Mouse (Mus musculus) midbrain, embryonic 10.5 days (tissue): ENCODE measurements around the gene Gm1043. TPM values are rescaled to one million over a fixed set of nuclear protein-coding genes. Genes with fewer than 3 reads are reported as not detected.

Source experiments
- DNase-seq: peaks from one replicate; pipeline ENCODE4 v3.0.0-alpha.2; 2017; ENCODE audit warnings: low spot score
- H3K27ac ChIP-seq: fragments of 300-500 bp; sonication (generic); replicated peaks from 2 replicates; pipeline ENCODE4 v1.5.1; 2016; ENCODE audit warnings: mild to moderate bottlenecking
- H3K27me3 ChIP-seq: fragments of 300-500 bp; sonication (generic); 2 replicates; pipeline ENCODE4 v1.6.1; 2016; ENCODE audit warnings: low read depth, mild to moderate bottlenecking; ENCODE audit not compliant: poor library complexity, severe bottlenecking
- H3K36me3 ChIP-seq: fragments of 300-500 bp; sonication (generic); 2 replicates; pipeline ENCODE4 v1.6.1; 2016; ENCODE audit warnings: mild to moderate bottlenecking, moderate library complexity
- H3K4me1 ChIP-seq: fragments of 300-500 bp; sonication (generic); 2 replicates; pipeline ENCODE4 v1.6.1; 2016
- H3K4me3 ChIP-seq: fragments of 300-500 bp; sonication (generic); 2 replicates; pipeline ENCODE4 v1.5.1; 2016; ENCODE audit warnings: mild to moderate bottlenecking, moderate library complexity
- H3K9me3 ChIP-seq: fragments of 300-500 bp; sonication (generic); replicated peaks from 2 replicates; pipeline ENCODE4 v1.6.1; 2016; ENCODE audit warnings: mild to moderate bottlenecking
- WGBS: fragments of 180-500 bp; shearing (Covaris S2); methylation state at CpG from one replicate; pipeline ENCODE4 v1.1.7; 2016; 5-methylcytosine and 5-hydroxymethylcytosine counted together
- polyA plus RNA-seq: library from polyadenylated mRNA; unstranded; fragments of >200 nt; fragmentation: Nextera tagmentation; extraction: Ambion mirVana; gene quantifications from 2 replicates; pipeline ENCODE4 v1.2.1, GENCODE M21; 2016

The Gm1043 gene
- polyA plus RNA-seq, 1 experiment from 2014 or later = 0.01 TPM

- Histone ChIP-seq H3K27ac (no peak overlapping the region), H3K4me3 (no peak overlapping the region), H3K27me3 (no peaks in the 10 kb centered on the region), H3K36me3 (no peaks in the 10 kb centered on the region), H3K4me1 (peaks cover 12% of the 10 kb centered on the region), H3K9me3 (no peaks in the 10 kb centered on the region)
- 96% methylated on average over 1 of the region's 1 CpGs for WGBS
- DNase-seq = no peak
Measured at GRCm38 (mm10) chr5:37225708-37226107, 140.5 kb downstream of the Gm1043 start.

DNA sequence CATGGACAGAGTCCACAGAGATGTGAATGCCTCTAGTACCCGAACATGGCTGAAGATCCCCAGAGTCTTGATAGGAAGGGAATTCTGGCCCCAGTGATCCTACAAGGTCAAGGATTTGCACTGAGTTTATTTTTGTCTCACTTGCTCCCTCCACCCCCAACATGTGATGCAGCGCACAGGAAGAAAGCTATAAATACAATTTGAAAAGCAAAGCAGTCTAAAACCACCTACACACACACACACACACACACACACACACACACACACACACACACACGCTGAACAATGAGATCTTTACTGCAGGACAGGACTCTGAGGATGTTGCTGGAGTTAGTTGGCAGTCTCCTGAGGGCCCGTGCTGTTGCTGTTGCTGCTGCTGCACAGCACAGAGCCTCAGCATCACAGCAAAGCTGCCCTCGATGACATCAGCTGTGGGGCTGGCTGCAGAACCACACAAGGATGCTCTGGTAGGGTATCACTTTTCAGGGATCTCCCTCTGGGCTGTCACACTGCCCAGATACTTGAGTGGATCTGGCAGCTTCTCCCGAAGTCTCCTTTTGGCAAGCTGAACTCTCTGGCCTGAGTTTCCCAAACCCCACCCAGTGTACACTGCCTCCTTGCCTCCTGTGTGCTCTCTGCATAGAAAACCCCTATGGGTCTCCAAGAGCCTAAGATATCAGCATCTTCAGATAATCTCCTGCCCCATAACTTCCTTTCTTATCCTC is 142.9 kb downstream of the Gm1043 start:
- no peak overlapping the region for H3K4me3 ChIP-seq
- H3K27ac ChIP-seq = no peak overlapping the region
- no peaks in the 10 kb centered on the region for H3K27me3 ChIP-seq
- H3K36me3 ChIP-seq = no peaks in the 10 kb centered on the region
- H3K4me1 ChIP-seq = no peaks in the 10 kb centered on the region
- no peak for DNase-seq
- no peaks in the 10 kb centered on the region for H3K9me3 ChIP-seq
- WGBS = 74% methylated on average over 6 of the region's 6 CpGs

GRCm38 (mm10) chr5:37228894-37229293 is 143.7 kb downstream of the Gm1043 start:
- no peak for DNase-seq
- no peak overlapping the region for H3K27ac ChIP-seq

DNA sequence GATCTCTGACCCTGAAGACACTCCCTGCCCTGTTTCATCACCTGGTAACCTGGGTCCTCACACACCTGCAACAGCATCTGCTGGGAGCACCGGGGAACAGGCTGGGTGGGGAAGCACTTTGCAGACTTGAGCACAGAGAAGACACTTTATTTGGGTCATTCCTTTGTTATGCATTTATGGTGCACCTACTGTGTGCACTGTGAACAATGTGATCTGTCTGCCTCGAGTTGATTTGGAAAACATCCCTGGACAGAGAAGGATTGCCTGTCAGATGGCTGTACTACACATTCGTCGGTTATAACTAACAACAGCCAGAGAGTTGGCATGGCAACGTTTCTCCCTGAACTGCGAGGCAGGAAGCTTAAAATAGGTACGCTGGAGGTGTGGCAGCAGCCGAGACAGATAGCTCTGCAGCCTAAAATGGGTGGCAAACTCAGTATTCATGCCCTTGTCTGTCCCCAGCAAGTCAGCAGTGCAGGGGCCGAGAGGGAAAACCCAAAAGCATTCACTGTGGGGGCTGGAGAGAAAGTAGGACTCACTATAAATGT is 147.9 kb downstream of the Gm1043 start:
- Histone ChIP-seq H3K4me1 (no peaks in the 10 kb centered on the region), H3K36me3 (no peaks in the 10 kb centered on the region), H3K27ac (no peak overlapping the region), H3K27me3 (peaks cover 5% of the 10 kb centered on the region), H3K4me3 (no peak overlapping the region), H3K9me3 (no peaks in the 10 kb centered on the region)
- 65% methylated on average over 9 of the region's 9 CpGs for WGBS
- DNase-seq = no peak

More at GRCm38 (mm10) chr5:37228894-37229293, 143.7 kb downstream of the Gm1043 start:
- Histone ChIP-seq H3K4me3 (no peak overlapping the region), H3K27me3 (no peaks in the 10 kb centered on the region), H3K36me3 (no peaks in the 10 kb centered on the region), H3K9me3 (no peaks in the 10 kb centered on the region), H3K4me1 (no peaks in the 10 kb centered on the region)
- 77% methylated on average over 7 of the region's 7 CpGs for WGBS

DNA sequence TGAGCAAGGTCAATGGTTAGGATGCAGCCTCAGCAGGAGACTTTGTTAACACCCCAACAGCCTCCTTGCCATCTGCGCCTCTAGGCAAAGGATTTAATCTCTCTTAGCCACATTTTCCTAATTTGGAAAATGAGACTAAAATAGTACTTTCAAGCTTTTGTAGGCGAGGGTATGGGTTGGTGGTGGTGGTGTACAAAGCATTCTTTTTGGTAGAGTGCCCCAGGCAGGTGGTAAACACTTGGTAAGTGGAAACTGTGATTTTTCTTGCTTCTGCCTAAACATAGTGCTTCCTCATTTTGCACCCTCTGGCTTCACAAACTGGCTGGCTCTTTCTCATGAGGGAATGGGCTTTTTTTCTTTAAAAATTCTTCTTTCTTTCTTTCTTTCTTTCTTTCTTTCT is 153.5 kb downstream of the Gm1043 start:
- H3K27ac ChIP-seq = no peak overlapping the region
- H3K4me3 ChIP-seq = no peak overlapping the region
- peaks cover 51% of the 10 kb centered on the region for H3K27me3 ChIP-seq
- peaks cover 25% of the 10 kb centered on the region for H3K4me1 ChIP-seq
- no peak for DNase-seq
- WGBS = 40% methylated on average over 2 of the region's 2 CpGs
- H3K9me3 ChIP-seq = no peaks in the 10 kb centered on the region
- no peaks in the 10 kb centered on the region for H3K36me3 ChIP-seq

GRCm38 (mm10) chr5:37240550-37240949 is 155.4 kb downstream of the Gm1043 start:
- Histone ChIP-seq H3K4me3 (no peak overlapping the region), H3K9me3 (no peaks in the 10 kb centered on the region), H3K4me1 (peaks cover 44% of the 10 kb centered on the region), H3K27me3 (peaks cover 70% of the 10 kb centered on the region), H3K36me3 (no peaks in the 10 kb centered on the region), H3K27ac (no peak overlapping the region)
- WGBS = 0% methylated on average over 5 of the region's 5 CpGs
- DNase-seq = peak; percentile 54

- 0 out of 2 replicates have a peak overlapping the region, but pooled peaks have one; percentile 42 for H3K27ac ChIP-seq
- H3K9me3 ChIP-seq = no peaks in the 10 kb centered on the region
- peak overlapping the region; percentile 87 for H3K4me3 ChIP-seq
- 14% methylated on average over 9 of the region's 9 CpGs for WGBS
- no peaks in the 10 kb centered on the region for H3K36me3 ChIP-seq
- no peak for DNase-seq
- H3K4me1 ChIP-seq = peaks cover 49% of the 10 kb centered on the region
- H3K27me3 ChIP-seq = peaks cover 71% of the 10 kb centered on the region
Measured at GRCm38 (mm10) chr5:37241224-37241623, 156.1 kb downstream of the Gm1043 start.

GRCm38 (mm10) chr5:37241651-37242151 is 156.5 kb downstream of the Gm1043 start, which contains the start of gene Crmp1:
TSS of gene Crmp1 (plus strand) at chr5:37241940.
- H3K27ac ChIP-seq = peak within 1 kb of the TSS; percentile 42
- H3K4me1 ChIP-seq = peaks cover 53% of the 10 kb centered on the region
- DNase-seq = peak; percentile 90
- no peaks in the 10 kb centered on the region for H3K36me3 ChIP-seq
- under 1% methylated on average over 37 of the region's 56 CpGs for WGBS
- peak within 1 kb of the TSS; percentile 87 for H3K4me3 ChIP-seq
- peaks cover 75% of the 10 kb centered on the region for H3K27me3 ChIP-seq
- H3K9me3 ChIP-seq = no peaks in the 10 kb centered on the region

GRCm38 (mm10) chr5:37242360-37243168 is 157.4 kb downstream of the Gm1043 start:
- Histone ChIP-seq H3K36me3 (no peaks in the 10 kb centered on the region), H3K4me1 (peaks cover 62% of the 10 kb centered on the region), H3K4me3 (peak overlapping the region; percentile 87), H3K9me3 (no peaks in the 10 kb centered on the region), H3K27me3 (peaks cover 81% of the 10 kb centered on the region), H3K27ac (peak overlapping the region; percentile 42)
- 9% methylated on average over 44 of the region's 44 CpGs for WGBS
- DNase-seq = peak; percentile 16

DNA sequence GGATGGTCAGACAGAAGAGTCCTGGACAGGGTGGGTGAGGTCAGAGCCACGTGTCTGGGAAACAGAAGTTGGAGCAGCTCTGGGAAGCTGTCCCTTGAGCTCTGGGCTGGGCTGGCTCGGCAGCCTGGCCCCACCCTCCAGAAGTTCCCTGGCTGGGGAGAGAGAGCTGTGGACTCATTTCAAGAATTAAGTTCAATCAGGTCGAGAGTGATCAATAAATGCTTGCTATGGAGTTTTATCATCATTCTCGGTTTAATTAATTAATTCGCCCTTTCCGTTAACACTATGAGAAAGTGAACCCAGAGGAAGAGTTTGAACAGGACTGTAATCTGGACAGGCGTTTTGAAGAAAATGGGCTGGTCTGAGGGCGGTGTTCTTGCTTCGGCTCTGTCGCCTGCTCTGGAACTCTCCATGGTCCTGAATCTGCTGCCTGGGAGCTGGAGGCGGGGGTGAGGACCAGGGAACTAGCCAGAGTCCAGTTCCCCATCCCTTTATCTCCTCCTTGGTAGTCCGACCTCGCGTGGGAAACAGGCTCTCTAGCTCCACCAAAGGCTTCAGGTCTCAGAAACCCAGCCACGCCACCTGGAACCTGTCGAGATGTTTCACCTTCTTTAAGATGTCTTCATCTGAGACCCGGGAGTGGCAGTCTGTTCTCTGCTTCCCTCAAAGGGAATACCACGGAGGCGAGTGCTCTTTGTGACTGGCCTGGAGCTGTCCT is 158.2 kb downstream of the Gm1043 start:
- WGBS = 1% methylated on average over 19 of the region's 19 CpGs
- no peaks in the 10 kb centered on the region for H3K36me3 ChIP-seq
- peak overlapping the region; percentile 87 for H3K4me3 ChIP-seq
- peaks cover 81% of the 10 kb centered on the region for H3K27me3 ChIP-seq
- DNase-seq = peak; percentile 77
- H3K9me3 ChIP-seq = no peaks in the 10 kb centered on the region
- peak overlapping the region; percentile 95 for H3K27ac ChIP-seq
- peaks cover 70% of the 10 kb centered on the region for H3K4me1 ChIP-seq

- Histone ChIP-seq H3K27me3 (peaks cover 79% of the 10 kb centered on the region), H3K9me3 (no peaks in the 10 kb centered on the region)
- 3% methylated on average over 13 of the region's 13 CpGs for WGBS
Measured at GRCm38 (mm10) chr5:37244161-37244560, 159.0 kb downstream of the Gm1043 start.

DNA sequence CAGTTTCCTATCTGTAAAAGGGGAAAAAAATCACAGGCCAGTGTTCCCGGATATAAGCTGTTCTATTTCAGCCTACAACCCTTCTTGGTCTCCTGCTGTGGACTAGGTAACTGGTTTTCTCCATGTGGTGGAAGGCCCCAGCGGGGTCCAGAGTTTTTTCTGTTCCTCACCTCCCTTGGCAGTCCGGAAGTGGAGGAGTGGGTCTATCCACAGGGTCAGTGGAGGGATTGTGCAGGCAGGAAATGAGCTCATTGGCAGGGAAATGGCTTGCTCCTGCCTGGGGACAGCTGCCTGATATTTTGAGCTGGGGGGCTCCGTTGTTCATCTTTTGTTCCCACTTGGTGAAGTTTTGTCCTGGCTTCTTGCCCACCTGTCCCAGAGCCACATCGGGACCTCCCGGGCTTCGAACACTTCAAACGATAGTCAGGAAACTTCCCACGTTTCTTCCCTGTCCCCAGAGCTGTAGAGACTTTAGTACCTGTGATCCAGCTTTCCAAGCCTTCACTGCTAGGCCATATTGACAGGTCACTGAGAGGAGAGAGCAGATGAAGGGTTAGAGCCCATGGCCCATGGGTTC is 159.6 kb downstream of the Gm1043 start:
- no peaks in the 10 kb centered on the region for H3K9me3 ChIP-seq
- H3K4me1 ChIP-seq = peaks cover 80% of the 10 kb centered on the region
- WGBS = 47% methylated on average over 9 of the region's 9 CpGs
- peak overlapping the region; percentile 95 for H3K27ac ChIP-seq
- DNase-seq = no peak
- H3K27me3 ChIP-seq = peaks cover 73% of the 10 kb centered on the region
- peak overlapping the region; percentile 87 for H3K4me3 ChIP-seq
- H3K36me3 ChIP-seq = no peaks in the 10 kb centered on the region

More at GRCm38 (mm10) chr5:37244161-37244560, 159.0 kb downstream of the Gm1043 start:
- peak overlapping the region; percentile 87 for H3K4me3 ChIP-seq
- peaks cover 78% of the 10 kb centered on the region for H3K4me1 ChIP-seq
- peak; percentile 65 for DNase-seq
- peak overlapping the region; percentile 95 for H3K27ac ChIP-seq
- H3K36me3 ChIP-seq = no peaks in the 10 kb centered on the region
